Mouse (Mus musculus): ENCODE measurements around the gene Ctf2. TPM values are rescaled to one million over a fixed set of nuclear protein-coding genes. Genes with fewer than 3 reads are reported as not detected.
"Not testable (repeated sequence)": the region's sequence is repeated elsewhere in the genome, so short reads cannot be mapped to it uniquely, and the experiment has no call there.

The Ctf2 gene
- total RNA-seq, 2 experiments from 2014 or later: not detected

GRCm38 (mm10) chr7:127718339-127718738 lies 13.6 kb downstream of the Ctf2 start:
- no peak for DNase-seq (ENCODE audit: extremely low spot score in 1 of 2, low spot score in 1 of 2)

- DNase-seq (ENCODE audit: extremely low spot score in 1 of 2, low spot score in 1 of 2): peak; percentile 59 to 62
These were observed 15.0 kb downstream of the Ctf2 start for GRCm38 (mm10) chr7:127716992-127717391.

GRCm38 (mm10) chr7:127714816-127715215 lies 17.1 kb downstream of the Ctf2 start:
- no peak for DNase-seq (ENCODE audit: extremely low spot score in 1 of 2, low spot score in 1 of 2)

GRCm38 (mm10) chr7:127712461-127713385 lies 19.2 kb downstream of the Ctf2 start, which contains the start of gene Ctf1:
Ctf1 (plus strand) TSS chr7:127712736.
- DNase-seq (ENCODE audit: extremely low spot score in 1 of 2, low spot score in 1 of 2): peak; percentile 51 to 67

- no peak for DNase-seq (ENCODE audit: extremely low spot score in 1 of 2, low spot score in 1 of 2)
These were observed 20.5 kb downstream of the Ctf2 start for GRCm38 (mm10) chr7:127711456-127711855.

GRCm38 (mm10) chr7:127711031-127711430 lies 20.9 kb downstream of the Ctf2 start:
- no peak for DNase-seq (ENCODE audit: extremely low spot score in 1 of 2, low spot score in 1 of 2)

- no peak for DNase-seq (ENCODE audit: extremely low spot score in 1 of 2, low spot score in 1 of 2)
These were observed 22.5 kb downstream of the Ctf2 start for GRCm38 (mm10) chr7:127709261-127709979.

- DNase-seq (ENCODE audit: extremely low spot score in 1 of 2, low spot score in 1 of 2): peak; percentile 65 to 66
These were observed 23.5 kb downstream of the Ctf2 start, which contains the start of gene Bcl7c for GRCm38 (mm10) chr7:127708207-127709078. Bcl7c (minus strand) TSS chr7:127708933.

GRCm38 (mm10) chr7:127707957-127708206 lies 24.1 kb downstream of the Ctf2 start:
- DNase-seq (ENCODE audit: extremely low spot score in 1 of 2, low spot score in 1 of 2): no peak

GRCm38 (mm10) chr7:127707045-127707956 lies 24.7 kb downstream of the Ctf2 start:
- DNase-seq (ENCODE audit: extremely low spot score in 1 of 2, low spot score in 1 of 2): no peak

- DNase-seq (ENCODE audit: extremely low spot score in 1 of 2, low spot score in 1 of 2): no peak
These were observed 26.3 kb downstream of the Ctf2 start for GRCm38 (mm10) chr7:127705706-127706105.

- no peak for DNase-seq (ENCODE audit: extremely low spot score in 1 of 2, low spot score in 1 of 2)
These were observed 27.4 kb downstream of the Ctf2 start for GRCm38 (mm10) chr7:127704598-127704997.

GRCm38 (mm10) chr7:127703561-127704178 lies 28.3 kb downstream of the Ctf2 start:
- DNase-seq (ENCODE audit: extremely low spot score in 1 of 2, low spot score in 1 of 2): no peak

- DNase-seq (ENCODE audit: extremely low spot score in 1 of 2, low spot score in 1 of 2): no peak
These were observed 31.1 kb downstream of the Ctf2 start for GRCm38 (mm10) chr7:127700712-127701331.

- no peak for DNase-seq (ENCODE audit: extremely low spot score in 1 of 2, low spot score in 1 of 2)
These were observed 33.0 kb downstream of the Ctf2 start for GRCm38 (mm10) chr7:127698986-127699385.

- DNase-seq (ENCODE audit: extremely low spot score in 1 of 2, low spot score in 1 of 2): not testable (repeated sequence)
These were observed 38.2 kb downstream of the Ctf2 start for GRCm38 (mm10) chr7:127693730-127694129.

GRCm38 (mm10) chr7:127693290-127693689 lies 38.7 kb downstream of the Ctf2 start:
- no peak for DNase-seq (ENCODE audit: extremely low spot score in 1 of 2, low spot score in 1 of 2)

GRCm38 (mm10) chr7:127691221-127691989 lies 40.6 kb downstream of the Ctf2 start:
- peak; percentile 23 to 37 for DNase-seq (ENCODE audit: extremely low spot score in 1 of 2, low spot score in 1 of 2)
